Mouse (Mus musculus): Measurements from ENCODE around the gene Ccdc175.

Gene Ccdc175

GRCm38 (mm10) chr12:72184929-72185328 is at the start of gene Ccdc175:
TSS of gene Ccdc175 (minus strand) at chr12:72185029.
- DNase-seq = no peak

GRCm38 (mm10) chr12:72234151-72234550 is 49.3 kb upstream of the Ccdc175 start:
- peak; percentile 61 for DNase-seq

- peak; percentile 89 for DNase-seq
Measured at GRCm38 (mm10) chr12:72232826-72233790, 48.3 kb upstream of the Ccdc175 start.

- peak; percentile 56 for DNase-seq
Measured at GRCm38 (mm10) chr12:72232176-72232575, 47.3 kb upstream of the Ccdc175 start.

GRCm38 (mm10) chr12:72229451-72230196 is 44.8 kb upstream of the Ccdc175 start:
- peak; percentile 61 for DNase-seq

GRCm38 (mm10) chr12:72227731-72228130 is 42.9 kb upstream of the Ccdc175 start:
- DNase-seq = no peak

GRCm38 (mm10) chr12:72225371-72225770 is 40.5 kb upstream of the Ccdc175 start:
- DNase-seq = peak; percentile 28

- DNase-seq = peak; percentile 68
Measured at GRCm38 (mm10) chr12:72223557-72224102, 38.8 kb upstream of the Ccdc175 start.

GRCm38 (mm10) chr12:72213554-72213953 is 28.7 kb upstream of the Ccdc175 start:
- DNase-seq = no peak

GRCm38 (mm10) chr12:72200828-72201227 is 16.0 kb upstream of the Ccdc175 start:
- DNase-seq = no peak

GRCm38 (mm10) chr12:72197925-72198486 is 13.2 kb upstream of the Ccdc175 start:
- no peak for DNase-seq

GRCm38 (mm10) chr12:72197434-72197833 is 12.6 kb upstream of the Ccdc175 start:
- no peak for DNase-seq

GRCm38 (mm10) chr12:72179561-72179960 is 5.3 kb downstream of the Ccdc175 start:
- DNase-seq = no peak

GRCm38 (mm10) chr12:72178322-72178721 is 6.5 kb downstream of the Ccdc175 start:
- peak; percentile 63 for DNase-seq

GRCm38 (mm10) chr12:72158421-72158820 is 26.4 kb downstream of the Ccdc175 start:
- DNase-seq = no peak

GRCm38 (mm10) chr12:72150786-72151185 is 34.0 kb downstream of the Ccdc175 start:
- DNase-seq = no peak

- no peak for DNase-seq
Measured at GRCm38 (mm10) chr12:72129203-72129602, 55.6 kb downstream of the Ccdc175 start.

GRCm38 (mm10) chr12:72115686-72116345 is 69.0 kb downstream of the Ccdc175 start:
- DNase-seq = no peak

- no peak for DNase-seq
Measured at GRCm38 (mm10) chr12:72115126-72115525, 69.7 kb downstream of the Ccdc175 start.

- peak; percentile 86 for DNase-seq
Measured at GRCm38 (mm10) chr12:72104525-72105281, 80.1 kb downstream of the Ccdc175 start.

- no peak for DNase-seq
Measured at GRCm38 (mm10) chr12:72104027-72104426, 80.8 kb downstream of the Ccdc175 start.

- DNase-seq = no peak
Measured at GRCm38 (mm10) chr12:72102776-72103175, 82.1 kb downstream of the Ccdc175 start.
